In the genomic region with DNA sequence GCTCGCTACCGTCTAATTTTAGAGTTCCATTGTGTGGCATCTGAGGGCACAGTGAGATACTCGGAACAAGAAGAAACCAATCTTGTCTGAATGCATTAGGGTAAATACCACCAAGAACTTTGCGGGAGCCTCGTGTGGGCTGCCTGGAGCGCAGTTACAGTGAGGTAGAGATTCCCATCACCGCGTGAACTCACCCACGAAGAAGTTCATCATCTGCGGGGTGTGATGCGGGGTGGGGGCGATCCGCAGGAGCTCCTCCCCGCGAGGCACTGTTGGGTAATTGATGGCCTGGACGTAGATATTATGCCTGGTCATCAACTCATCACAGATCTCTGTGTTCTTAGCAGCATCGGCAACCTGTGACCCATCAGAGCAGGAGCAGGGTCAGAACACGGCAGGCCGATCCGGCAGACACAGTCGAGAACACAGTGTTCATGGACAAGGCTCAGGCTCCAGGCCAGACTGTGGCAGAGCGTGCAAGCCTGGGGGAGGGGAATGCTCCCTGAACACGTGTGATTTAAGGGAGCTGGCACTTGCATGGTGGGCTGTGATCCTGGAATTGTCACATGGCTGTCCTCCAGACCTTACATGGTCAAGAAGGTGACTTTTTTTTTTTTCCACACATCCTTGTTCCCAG, we compare ENCODE assay signal across 17 mouse cellular contexts. TPM values are rescaled to one million over a fixed set of nuclear protein-coding genes. Genes with fewer than 3 reads are reported as not detected.
DNase-seq lines count a peak whose midpoint lies in the region; ATAC-seq and TF ChIP-seq lines count a peak whose summit lies in the region.
"Had no signal": no experiment of that assay in that cellular context is flagged by ENCODE, and none has a peak within 500 bp of the region (broad histone marks: within the 10 kb centered on the region; RNA-seq: fewer than 3 reads in every experiment).

No protein-coding gene starts in this region.

- peaks cover 58% of the 10 kb centered on the region for H3K36me3 ChIP-seq in liver, adult 2 months (ENCODE audit: control insufficient read depth, insufficient read depth, low read length)
- H3K36me3 ChIP-seq in liver, embryonic 11.5 days (ENCODE audit: control insufficient read depth, insufficient read depth, low read length): peaks cover 35% of the 10 kb centered on the region
- peaks cover 59% of the 10 kb centered on the region for H3K36me3 ChIP-seq in heart, embryonic 16.5 days (ENCODE audit: control insufficient read depth, insufficient read depth)

- peak; percentile 39; the same call in 1 of the 2 replicates for TF ChIP-seq POLR2A in liver, adult 2 months (IDR thresholded peaks at IDR 0.05; ENCODE audit: extremely low read depth, insufficient read depth, low read length)

- no peak; the same call in 1 of the 2 replicates for TF ChIP-seq CTCF in liver, adult 2 months (IDR thresholded peaks at IDR 0.05; ENCODE audit: low read depth, low read length)

- H3K79me2 ChIP-seq in liver, adult 2 months (ENCODE audit: control insufficient read depth, insufficient read depth, low read length): no peaks in the 10 kb centered on the region

- H3K4me1 ChIP-seq in liver, adult 2 months (ENCODE audit: control insufficient read depth, insufficient read depth, low read length): peaks cover 9% of the 10 kb centered on the region; the same call in 1 of the 2 replicates
- no peaks in the 10 kb centered on the region for H3K4me1 ChIP-seq in liver, embryonic 11.5 days (replicated peaks; ENCODE audit: control insufficient read depth, insufficient read depth, low read length)
- 0 out of 2 replicates have a peak, but pooled peaks cover 5% of the 10 kb centered on the region for H3K4me1 ChIP-seq in heart, embryonic 16.5 days (ENCODE audit: control insufficient read depth, insufficient read depth, low read length)

- WGBS in liver, adult 2 months: 51% methylated on average over 23 of the region's 23 CpGs
- WGBS in liver, embryonic 11.5 days: 90% methylated on average over 23 of the region's 23 CpGs
- WGBS in heart, embryonic 16.5 days: 74% methylated on average over 23 of the region's 23 CpGs

- 0 out of 2 replicates have a peak, but pooled peaks have one; percentile 22 for ATAC-seq in frontal cortex, adult (ENCODE audit: low TSS enrichment)
- no peak for ATAC-seq in liver, embryonic 11.5 days (replicated peaks; ENCODE audit: low FRiP score)
- peak; percentile 50 for ATAC-seq in heart, embryonic 16.5 days (replicated peaks; ENCODE audit: extremely low read depth, insufficient read depth, low FRiP score)
- ATAC-seq: intestine, postnatal 0 days had no signal

- H3K27me3 ChIP-seq in liver, adult 2 months (ENCODE audit: control insufficient read depth, insufficient read depth, low read length): no peaks in the 10 kb centered on the region
- no peaks in the 10 kb centered on the region for H3K27me3 ChIP-seq in liver, embryonic 11.5 days (replicated peaks; ENCODE audit: control insufficient read depth, insufficient read depth, low read length)
- H3K27me3 ChIP-seq in heart, embryonic 16.5 days (ENCODE audit: control insufficient read depth, insufficient read depth, low read length): no peaks in the 10 kb centered on the region

- no peak overlapping the region for H3K4me3 ChIP-seq in liver, adult 2 months (ENCODE audit: insufficient read depth, low read depth, low read length)
- no peak overlapping the region for H3K4me3 ChIP-seq in liver, embryonic 11.5 days (ENCODE audit: low read depth, low read length)
- no peak overlapping the region for H3K4me3 ChIP-seq in heart, embryonic 16.5 days (ENCODE audit: low read length)
- H3K4me3 ChIP-seq: erythroblast, embryonic 14.5 days; liver, embryonic 13.5 days; megakaryocyte, embryonic 14.5 days had no signal

- peak overlapping the region; percentile 37 for H3K27ac ChIP-seq in liver, adult 2 months (replicated peaks; ENCODE audit: insufficient read depth, low read depth, low read length)
- no peak overlapping the region for H3K27ac ChIP-seq in liver, embryonic 11.5 days (ENCODE audit: low read depth, low read length)
- H3K27ac ChIP-seq in heart, embryonic 16.5 days (ENCODE audit: low read length): 0 out of 2 replicates have a peak overlapping the region, but pooled peaks have one; percentile 13
- H3K27ac ChIP-seq: liver, embryonic 13.5 days had no signal

- H3K9ac ChIP-seq in liver, adult 2 months (ENCODE audit: low read depth, low read length): peak overlapping the region; percentile 0; the same call in 1 of the 2 replicates
- no peak overlapping the region for H3K9ac ChIP-seq in liver, embryonic 11.5 days (ENCODE audit: low read depth, low read length)
- H3K9ac ChIP-seq in heart, embryonic 16.5 days (ENCODE audit: low read length): no peak overlapping the region
- H3K9ac ChIP-seq: liver, embryonic 13.5 days had no signal

- no peaks in the 10 kb centered on the region for H3K9me3 ChIP-seq in liver, embryonic 11.5 days (ENCODE audit: control insufficient read depth, low read length)
- H3K9me3 ChIP-seq in heart, embryonic 16.5 days (replicated peaks; ENCODE audit: control insufficient read depth, low read length): no peaks in the 10 kb centered on the region
- H3K9me3 ChIP-seq: liver, embryonic 13.5 days; megakaryocyte, embryonic 14.5 days had no signal

- no peak for DNase-seq in frontal cortex, postnatal 10 days (ENCODE audit: low spot score in 2 of 2)
- DNase-seq in liver, adult 2 months (ENCODE audit: extremely low read depth, low read depth, low spot score): peak; percentile 79
- DNase-seq in liver, embryonic 11.5 days (ENCODE audit: low spot score): no peak
- peak; percentile 52 for DNase-seq in skeletal muscle tissue, adult 2 months (ENCODE audit: low read depth, low spot score)
- no peak for DNase-seq in layer of hippocampus, postnatal 36 days
- DNase-seq in layer of hippocampus, postnatal 14 days (ENCODE audit: low spot score in 2 of 2): no peak
- DNase-seq: embryo, embryonic 11 days; liver, embryonic 13.5 days; thymus, adult 2 months had no signal

- no peak overlapping the region for H3K4me2 ChIP-seq in liver, embryonic 11.5 days
- H3K4me2 ChIP-seq in heart, embryonic 16.5 days (ENCODE audit: low read depth, low read length): no peak overlapping the region
- H3K4me2 ChIP-seq: liver, embryonic 13.5 days had no signal

RNA-seq across cellular contexts. Expression of gene Tlr9, which starts 12.9 kb away (rescaled TPM):
- total RNA-seq in liver, adult 2 months (2014; rRNA removed): 0.18 and 0.27 TPM in 2 replicates
- 0.37 and 0.61 TPM in 2 replicates for polyA plus RNA-seq in liver, adult 2 months (2012; rRNA removed)
- not detected in 2 replicates for polyA plus RNA-seq in liver, embryonic 11.5 days (2014; fragmentation: Nextera tagmentation; extraction: Ambion mirVana)
- polyA plus RNA-seq in heart, embryonic 16.5 days (2015; fragmentation: Nextera tagmentation; extraction: Ambion mirVana): 0.05 and 0.09 TPM in 2 replicates
- total RNA-seq in layer of hippocampus, postnatal 36 days (2021): 1 to 10 TPM in 1 of 2 experiments, under 1 TPM in 1; 0.97 to 1.6 TPM
- 1 to 10 TPM; 1.2 to 1.6 TPM for total RNA-seq in layer of hippocampus, postnatal 14 days (2021)
- total RNA-seq: MEL had no signal
- polyA plus RNA-seq: C2C12; hindbrain, embryonic 11.5 days had no signal

RNA-seq across cellular contexts. Expression of gene Alas1, which starts 13.1 kb away (rescaled TPM):
- total RNA-seq in liver, adult 2 months (2014; rRNA removed): 270 and 285 TPM in 2 replicates
- 530 and 649 TPM in 2 replicates for polyA plus RNA-seq in liver, adult 2 months (2012; rRNA removed)
- 57.4 and 67.9 TPM in 2 replicates for polyA plus RNA-seq in liver, embryonic 11.5 days (2014; fragmentation: Nextera tagmentation; extraction: Ambion mirVana)
- 217 and 223 TPM in 2 replicates for polyA plus RNA-seq in heart, embryonic 16.5 days (2015; fragmentation: Nextera tagmentation; extraction: Ambion mirVana)
- total RNA-seq in layer of hippocampus, postnatal 36 days (2021): 100 to 1,000 TPM; 138 to 142 TPM
- total RNA-seq in layer of hippocampus, postnatal 14 days (2021): 100 to 1,000 TPM; 153 to 174 TPM

RNA-seq across cellular contexts. Expression of gene Twf2, which starts 32.4 kb away (rescaled TPM):
- total RNA-seq in liver, adult 2 months (2014; rRNA removed): 4.9 and 6.2 TPM in 2 replicates
- 4.5 and 4.7 TPM in 2 replicates for polyA plus RNA-seq in liver, adult 2 months (2012; rRNA removed)
- polyA plus RNA-seq in liver, embryonic 11.5 days (2014; fragmentation: Nextera tagmentation; extraction: Ambion mirVana): 58.4 and 61.1 TPM in 2 replicates
- polyA plus RNA-seq in heart, embryonic 16.5 days (2015; fragmentation: Nextera tagmentation; extraction: Ambion mirVana): 55.7 and 61.6 TPM in 2 replicates
- 10 to 100 TPM; 52.1 to 57.5 TPM for total RNA-seq in layer of hippocampus, postnatal 36 days (2021)
- 10 to 100 TPM; 49.2 to 49.7 TPM for total RNA-seq in layer of hippocampus, postnatal 14 days (2021)

RNA-seq across cellular contexts. Expression of gene Ppm1m, which starts 35.8 kb away (rescaled TPM):
- 12.4 and 13.7 TPM in 2 replicates for total RNA-seq in liver, adult 2 months (2014; rRNA removed)
- 17.3 and 22.7 TPM in 2 replicates for polyA plus RNA-seq in liver, adult 2 months (2012; rRNA removed)
- polyA plus RNA-seq in liver, embryonic 11.5 days (2014; fragmentation: Nextera tagmentation; extraction: Ambion mirVana): 25.3 and 26.9 TPM in 2 replicates
- polyA plus RNA-seq in heart, embryonic 16.5 days (2015; fragmentation: Nextera tagmentation; extraction: Ambion mirVana): 25.0 and 27.7 TPM in 2 replicates
- total RNA-seq in layer of hippocampus, postnatal 36 days (2021): 10 to 100 TPM; 16.0 to 20.8 TPM
- 10 to 100 TPM; 15.4 to 15.8 TPM for total RNA-seq in layer of hippocampus, postnatal 14 days (2021)

RNA-seq across cellular contexts. Expression of gene Poc1a, which starts 45.5 kb away (rescaled TPM):
- total RNA-seq in liver, adult 2 months (2014; rRNA removed): 1.8 and 3.2 TPM in 2 replicates
- 3.1 and 3.9 TPM in 2 replicates for polyA plus RNA-seq in liver, adult 2 months (2012; rRNA removed)
- polyA plus RNA-seq in liver, embryonic 11.5 days (2014; fragmentation: Nextera tagmentation; extraction: Ambion mirVana): 36.6 and 39.0 TPM in 2 replicates
- 29.3 and 30.6 TPM in 2 replicates for polyA plus RNA-seq in heart, embryonic 16.5 days (2015; fragmentation: Nextera tagmentation; extraction: Ambion mirVana)
- total RNA-seq in layer of hippocampus, postnatal 36 days (2021): 10 to 100 TPM; 10.6 to 12.2 TPM
- total RNA-seq in layer of hippocampus, postnatal 14 days (2021): 10 to 100 TPM in 1 of 2 experiments, 1 to 10 TPM in 1; 8.5 to 12.0 TPM

Comparison
In these comparisons a context has a peak if more than half of its experiments do, and no peak if none do; other contexts are left out.
1. DNase-seq: peak in liver, adult 2 months (single experiment) and skeletal muscle tissue, adult 2 months (single experiment); none in frontal cortex, postnatal 10 days (0 of 2), liver, embryonic 11.5 days (single experiment), layer of hippocampus, postnatal 36 days (0 of 2) and layer of hippocampus, postnatal 14 days (0 of 2).